Mouse (Mus musculus): Measurements from ENCODE around the gene C1ra.

DNA sequence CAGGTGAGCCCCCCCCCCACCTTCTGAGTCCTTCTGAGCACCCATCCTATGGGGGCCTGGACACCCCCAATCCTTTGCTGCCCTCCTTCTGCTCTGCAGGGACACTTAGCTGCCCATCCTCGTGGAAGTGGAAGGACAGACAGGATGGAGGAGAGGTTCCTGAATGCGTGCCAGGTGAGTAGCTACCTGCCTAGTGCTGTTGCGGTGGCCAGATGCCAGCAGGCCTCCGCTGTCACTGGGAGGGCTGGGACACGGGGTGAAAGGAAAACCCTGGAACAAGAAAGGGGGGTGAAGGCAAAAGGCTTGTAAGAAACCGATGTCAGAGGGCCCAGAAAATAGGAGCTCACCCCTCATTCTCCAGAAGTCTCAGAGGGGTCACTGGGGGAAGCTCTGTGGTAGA is 5.2 kb upstream of the C1ra start:
- TF ChIP-seq CTCF (conservative IDR thresholded peaks at IDR 0.05; ENCODE audit: low read length) (no peak), POU5F1 (IDR thresholded peaks at IDR 0.05; ENCODE audit: borderline replicate concordance, low read length) (no peak)
